Comparison of ENCODE assay signal across 17 mouse cellular contexts in the genomic region with DNA sequence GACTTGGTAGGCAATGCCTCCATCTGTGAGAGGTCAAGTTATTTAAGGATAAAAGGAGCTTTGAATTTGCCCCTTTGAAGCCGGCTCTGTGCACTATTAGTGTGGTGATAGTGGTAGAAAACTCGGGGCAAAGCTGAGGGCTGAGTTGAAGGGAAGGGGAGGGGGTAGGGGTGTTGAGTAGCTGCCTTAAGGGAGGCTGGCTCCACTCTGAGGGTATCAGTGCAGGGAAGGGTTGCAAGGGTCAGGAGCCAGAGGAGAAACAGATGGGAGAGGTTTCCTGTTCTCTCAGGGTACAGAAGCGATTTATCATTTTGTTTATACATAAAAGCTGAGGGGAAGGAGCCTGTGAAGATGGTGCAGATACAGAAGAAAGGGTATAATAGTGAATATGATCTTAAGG.
DNase-seq lines count a peak whose midpoint lies in the region; ATAC-seq lines count a peak whose summit lies in the region.
"Had no signal": no experiment of that assay in that cellular context is flagged by ENCODE, and none has a peak within 500 bp of the region (broad histone marks: within the 10 kb centered on the region; RNA-seq: fewer than 3 reads in every experiment).

No protein-coding gene starts in this region.

- no peaks in the 10 kb centered on the region for H3K4me1 ChIP-seq in kidney, embryonic 15.5 days
- no peaks in the 10 kb centered on the region for H3K4me1 ChIP-seq in midbrain, embryonic 15.5 days
- no peaks in the 10 kb centered on the region for H3K4me1 ChIP-seq in midbrain, embryonic 13.5 days (replicated peaks)
- H3K4me1 ChIP-seq in neural tube, embryonic 11.5 days (ENCODE audit: control insufficient read depth, insufficient read depth, low read length), result no peaks in the 10 kb centered on the region
- H3K4me1 ChIP-seq: forebrain, embryonic 13.5 days; neural tube, embryonic 13.5 days had no signal

- no peak overlapping the region for H3K27ac ChIP-seq in kidney, embryonic 15.5 days
- no peak overlapping the region for H3K27ac ChIP-seq in midbrain, embryonic 15.5 days
- no peak overlapping the region for H3K27ac ChIP-seq in midbrain, embryonic 13.5 days
- H3K27ac ChIP-seq in neural tube, embryonic 11.5 days (ENCODE audit: low read depth, low read length), result no peak overlapping the region
- H3K27ac ChIP-seq: forebrain, embryonic 13.5 days; heart, embryonic 10.5 days; hindbrain, postnatal 0 days; neural tube, embryonic 13.5 days had no signal

- H3K36me3 ChIP-seq in kidney, embryonic 15.5 days, result no peaks in the 10 kb centered on the region
- no peaks in the 10 kb centered on the region for H3K36me3 ChIP-seq in midbrain, embryonic 15.5 days (replicated peaks)
- no peaks in the 10 kb centered on the region for H3K36me3 ChIP-seq in midbrain, embryonic 13.5 days
- H3K36me3 ChIP-seq in neural tube, embryonic 11.5 days (ENCODE audit: control insufficient read depth, insufficient read depth, low read length), result no peaks in the 10 kb centered on the region
- H3K36me3 ChIP-seq: heart, embryonic 10.5 days; neural tube, embryonic 13.5 days had no signal

- H3K4me3 ChIP-seq in kidney, embryonic 15.5 days (replicated peaks), result no peak overlapping the region
- H3K4me3 ChIP-seq in midbrain, embryonic 15.5 days, result no peak overlapping the region
- H3K4me3 ChIP-seq in midbrain, embryonic 13.5 days (replicated peaks), result no peak overlapping the region
- no peak overlapping the region for H3K4me3 ChIP-seq in neural tube, embryonic 11.5 days (ENCODE audit: low read depth, low read length)
- H3K4me3 ChIP-seq: forebrain, embryonic 13.5 days; heart, embryonic 10.5 days; neural tube, embryonic 13.5 days had no signal

- no peak for DNase-seq in kidney, postnatal 14 days
- peak; percentile 42 for DNase-seq in embryo, embryonic 9.5 days (ENCODE audit: extremely low spot score)
- DNase-seq in neural tube, embryonic 11.5 days (ENCODE audit: low spot score), result peak; percentile 14
- DNase-seq in urinary bladder, postnatal 10 days (ENCODE audit: low spot score), result no peak
- DNase-seq: adrenal gland, postnatal 25 days; cerebellum, adult 2 months; heart, postnatal 14 days; kidney, adult 9 months; right cerebral cortex, postnatal 4 days; thymus, adult 18-20 months had no signal

- no peak overlapping the region for H3K9ac ChIP-seq in kidney, embryonic 15.5 days
- H3K9ac ChIP-seq in midbrain, embryonic 15.5 days, result no peak overlapping the region
- H3K9ac ChIP-seq in midbrain, embryonic 13.5 days (replicated peaks), result no peak overlapping the region
- H3K9ac ChIP-seq in neural tube, embryonic 11.5 days (ENCODE audit: low read length), result no peak overlapping the region
- H3K9ac ChIP-seq: forebrain, embryonic 13.5 days; neural tube, embryonic 13.5 days had no signal

- no peaks in the 10 kb centered on the region for H3K9me3 ChIP-seq in kidney, embryonic 15.5 days (replicated peaks)
- no peaks in the 10 kb centered on the region for H3K9me3 ChIP-seq in midbrain, embryonic 15.5 days
- no peaks in the 10 kb centered on the region for H3K9me3 ChIP-seq in midbrain, embryonic 13.5 days
- H3K9me3 ChIP-seq in neural tube, embryonic 11.5 days (ENCODE audit: control insufficient read depth, low read length), result no peaks in the 10 kb centered on the region
- H3K9me3 ChIP-seq: forebrain, embryonic 13.5 days; heart, embryonic 10.5 days; neural tube, embryonic 13.5 days had no signal

- ATAC-seq in kidney, embryonic 15.5 days (replicated peaks; ENCODE audit: low FRiP score), result peak; percentile 87
- peak; percentile 54; the same call in 1 of the 2 replicates for ATAC-seq in midbrain, embryonic 15.5 days (replicated peaks)
- ATAC-seq in midbrain, embryonic 13.5 days, result no peak
- no peak for ATAC-seq in neural tube, embryonic 11.5 days (ENCODE audit: insufficient read depth, low FRiP score, low TSS enrichment)
- ATAC-seq: forebrain, embryonic 13.5 days; hindbrain, postnatal 0 days had no signal

- 20% methylated on average over 3 of the region's 3 CpGs for WGBS in kidney, embryonic 15.5 days
- WGBS in midbrain, embryonic 15.5 days, result 52% methylated on average over 3 of the region's 3 CpGs
- 38% methylated on average over 3 of the region's 3 CpGs for WGBS in midbrain, embryonic 13.5 days
- 22% methylated on average over 3 of the region's 3 CpGs for WGBS in neural tube, embryonic 11.5 days

- H3K27me3 ChIP-seq in kidney, embryonic 15.5 days, result no peaks in the 10 kb centered on the region
- no peaks in the 10 kb centered on the region for H3K27me3 ChIP-seq in midbrain, embryonic 15.5 days (replicated peaks)
- no peaks in the 10 kb centered on the region for H3K27me3 ChIP-seq in midbrain, embryonic 13.5 days
- H3K27me3 ChIP-seq in neural tube, embryonic 11.5 days (ENCODE audit: control insufficient read depth, insufficient read depth, low read length), result no peaks in the 10 kb centered on the region
- H3K27me3 ChIP-seq: forebrain, embryonic 13.5 days; neural tube, embryonic 13.5 days had no signal

- no peak overlapping the region for H3K4me2 ChIP-seq in kidney, embryonic 15.5 days
- H3K4me2 ChIP-seq in midbrain, embryonic 15.5 days, result no peak overlapping the region
- H3K4me2 ChIP-seq in midbrain, embryonic 13.5 days (replicated peaks), result no peak overlapping the region
- no peak overlapping the region for H3K4me2 ChIP-seq in neural tube, embryonic 11.5 days (ENCODE audit: low read depth)
- H3K4me2 ChIP-seq: forebrain, embryonic 13.5 days; neural tube, embryonic 13.5 days had no signal

Comparison
In these comparisons a context has a peak if more than half of its experiments do, and no peak if none do; other contexts are left out.
1. ATAC-seq: peak in kidney, embryonic 15.5 days (single experiment) and midbrain, embryonic 15.5 days (single experiment); none in midbrain, embryonic 13.5 days (single experiment) and neural tube, embryonic 11.5 days (single experiment).
2. DNase-seq: peak in embryo, embryonic 9.5 days (single experiment) and neural tube, embryonic 11.5 days (single experiment); none in kidney, postnatal 14 days (single experiment) and urinary bladder, postnatal 10 days (single experiment).